ENCODE assay signal across 18 mouse cellular contexts in the genomic region with DNA sequence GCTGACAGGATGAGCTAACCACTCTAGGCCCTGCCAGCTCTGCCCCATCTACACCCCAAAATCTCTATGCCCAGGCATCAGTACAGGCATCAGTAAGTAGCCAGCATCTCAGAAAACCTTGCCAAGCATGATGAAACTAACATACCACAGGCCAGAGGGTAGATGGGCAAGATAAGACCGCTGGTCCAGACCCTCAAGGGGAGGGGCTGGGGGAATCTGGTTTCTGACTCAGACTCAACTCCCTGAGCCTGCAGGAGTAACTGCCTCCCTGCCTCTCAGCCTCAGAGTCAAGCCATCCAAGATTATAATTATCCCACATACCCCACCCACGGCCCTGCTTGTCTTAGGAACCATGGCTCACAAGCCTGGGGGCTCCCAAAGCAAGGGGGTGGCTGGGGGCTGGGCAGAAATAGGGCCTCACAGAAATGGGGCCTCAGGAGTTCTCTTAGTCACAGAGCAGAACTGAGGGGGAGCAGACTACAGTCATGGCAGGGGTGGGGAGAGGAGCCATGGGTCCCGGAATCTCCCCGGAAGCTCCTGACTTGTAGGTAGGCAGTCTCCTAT. TPM values are rescaled to one million over a fixed set of nuclear protein-coding genes. Genes with fewer than 3 reads are reported as not detected.
DNase-seq lines count a peak whose midpoint lies in the region; TF ChIP-seq lines count a peak whose summit lies in the region.
"Had no signal": no experiment of that assay in that cellular context is flagged by ENCODE, and none has a peak within 500 bp of the region (broad histone marks: within the 10 kb centered on the region; RNA-seq: fewer than 3 reads in every experiment).

No protein-coding gene starts in this region.

- no peak overlapping the region for H3K4me3 ChIP-seq in cortical plate, adult 2 months (ENCODE audit: insufficient read depth, low read length)
- no peak overlapping the region for H3K4me3 ChIP-seq in left cerebral cortex, adult 2 months
- H3K4me3 ChIP-seq: embryonic facial prominence, embryonic 13.5 days; heart, embryonic 12.5 days; hindbrain, embryonic 10.5 days; limb, embryonic 15.5 days; midbrain, embryonic 15.5 days had no signal

- no peak for TF ChIP-seq CTCF in cortical plate, adult 2 months (IDR thresholded peaks at IDR 0.05; ENCODE audit: extremely low read depth, insufficient read depth, low read length)
- TF ChIP-seq CTCF in left cerebral cortex, adult 2 months (IDR thresholded peaks at IDR 0.05) = no peak

- intact Hi-C loops in left cerebral cortex, adult 2 months (cut with DNase I) = loop anchor here (1.0 kb wide), 1 partner anchor 30 kb away; no protein-coding TSS in a partner anchor

- H3K27ac ChIP-seq in cortical plate, adult 2 months (ENCODE audit: insufficient read depth, low read length) = 0 out of 2 replicates have a peak overlapping the region, but pooled peaks have one; percentile 9
- peak overlapping the region; percentile 67 for H3K27ac ChIP-seq in left cerebral cortex, adult 2 months
- H3K27ac ChIP-seq: embryonic facial prominence, embryonic 13.5 days; hindbrain, embryonic 10.5 days; limb, embryonic 15.5 days; midbrain, embryonic 15.5 days had no signal

- H3K4me1 ChIP-seq in cortical plate, adult 2 months (ENCODE audit: control insufficient read depth, insufficient read depth, low read length) = peaks cover 5% of the 10 kb centered on the region
- H3K4me1 ChIP-seq: embryonic facial prominence, embryonic 13.5 days; heart, embryonic 12.5 days; hindbrain, embryonic 10.5 days; limb, embryonic 15.5 days; midbrain, embryonic 15.5 days had no signal

- DNase-seq in layer of hippocampus, adult 18-20 months (ENCODE audit: low spot score in 2 of 2) = peak; percentile 37 to 71
- no peak for DNase-seq in layer of hippocampus, postnatal 10 days (ENCODE audit: low spot score in 2 of 2)
- peak; percentile 70 to 72 for DNase-seq in left cerebral cortex, adult 2 months (ENCODE audit: extremely low spot score in 1 of 2, low spot score in 2 of 2)
- peak; percentile 69 for DNase-seq in right cerebral cortex, postnatal 25 days
- DNase-seq in urinary bladder, postnatal 25 days (ENCODE audit: low spot score) = no peak
- no peak for DNase-seq in retina, embryonic 14.5 days (ENCODE audit: low spot score)
- DNase-seq: adrenal gland, postnatal 14 days; gastrocnemius, postnatal 14 days; kidney, postnatal 14 days; lung, adult 2 months; retina, postnatal 1 day; thymus, postnatal 14 days had no signal

- TF ChIP-seq POLR2A in cortical plate, adult 2 months (IDR thresholded peaks at IDR 0.05; ENCODE audit: extremely low read depth, insufficient read depth, low read length) = no peak

RNA-seq across cellular contexts. Expression of a gene that starts 38.1 kb away (rescaled TPM):
- 100 to 1,000 TPM; 327 to 355 TPM for total RNA-seq in layer of hippocampus, adult 18-20 months (2021)
- total RNA-seq in layer of hippocampus, postnatal 10 days (2021) = 100 to 1,000 TPM; 167 to 190 TPM
- polyA plus RNA-seq in cortical plate, adult 2 months (2012; rRNA removed) = 39.1 and 43.5 TPM in 2 replicates
- 100 to 1,000 TPM; 274 to 277 TPM for total RNA-seq in left cerebral cortex, adult 2 months (2021)

Comparison
In these comparisons a context has a peak if more than half of its experiments do, and no peak if none do; other contexts are left out.
1. DNase-seq: peak in layer of hippocampus, adult 18-20 months (2 of 2), left cerebral cortex, adult 2 months (2 of 2) and right cerebral cortex, postnatal 25 days (single experiment); none in layer of hippocampus, postnatal 10 days (0 of 2), urinary bladder, postnatal 25 days (single experiment) and retina, embryonic 14.5 days (single experiment).